Mouse (Mus musculus): Measurements from ENCODE around the gene Zfyve9. TPM values are rescaled to one million over a fixed set of nuclear protein-coding genes. Genes with fewer than 3 reads are reported as not detected.

Gene Zfyve9
- not detected in 2 replicates for polyA plus RNA-seq (2012)

GRCm38 (mm10) chr4:108780057-108780863, at the start of gene Zfyve9:
Gene Zfyve9, minus strand, starts transcription at chr4:108780798.
- TF ChIP-seq GATA1 (IDR thresholded peaks at IDR 0.05; ENCODE audit: low read length): no peak

DNA sequence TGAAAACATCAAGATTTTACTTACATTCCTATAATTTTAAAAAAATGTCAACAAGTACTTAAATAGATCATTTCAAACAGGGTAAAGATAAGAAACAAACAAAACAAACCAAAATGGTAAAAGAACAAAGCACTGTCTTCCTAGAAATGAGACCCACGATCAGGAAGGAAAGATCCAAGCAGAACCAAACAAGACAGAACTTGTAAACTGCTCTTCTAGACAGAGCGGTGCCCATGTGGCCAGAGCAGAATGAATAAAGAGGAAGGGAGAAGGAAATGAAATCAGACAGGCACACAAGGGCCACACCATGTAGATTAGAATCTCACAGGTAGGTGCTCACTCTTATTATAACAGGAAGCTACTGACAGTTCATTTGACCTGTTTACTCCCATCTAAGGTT, 46.0 kb upstream of the Zfyve9 start:
- TF ChIP-seq GATA1 (IDR thresholded peaks at IDR 0.05; ENCODE audit: low read length): no peak

- TF ChIP-seq GATA1 (IDR thresholded peaks at IDR 0.05; ENCODE audit: low read length): no peak
These were observed 45.5 kb upstream of the Zfyve9 start for GRCm38 (mm10) chr4:108826096-108826495.

GRCm38 (mm10) chr4:108825677-108826076, 45.1 kb upstream of the Zfyve9 start:
- TF ChIP-seq GATA1 (IDR thresholded peaks at IDR 0.05; ENCODE audit: low read length): no peak

GRCm38 (mm10) chr4:108811550-108811949, 31.0 kb upstream of the Zfyve9 start:
- no peak for TF ChIP-seq GATA1 (IDR thresholded peaks at IDR 0.05; ENCODE audit: low read length)

- no peak for TF ChIP-seq GATA1 (IDR thresholded peaks at IDR 0.05; ENCODE audit: low read length)
These were observed 30.5 kb upstream of the Zfyve9 start for GRCm38 (mm10) chr4:108811142-108811541.

DNA sequence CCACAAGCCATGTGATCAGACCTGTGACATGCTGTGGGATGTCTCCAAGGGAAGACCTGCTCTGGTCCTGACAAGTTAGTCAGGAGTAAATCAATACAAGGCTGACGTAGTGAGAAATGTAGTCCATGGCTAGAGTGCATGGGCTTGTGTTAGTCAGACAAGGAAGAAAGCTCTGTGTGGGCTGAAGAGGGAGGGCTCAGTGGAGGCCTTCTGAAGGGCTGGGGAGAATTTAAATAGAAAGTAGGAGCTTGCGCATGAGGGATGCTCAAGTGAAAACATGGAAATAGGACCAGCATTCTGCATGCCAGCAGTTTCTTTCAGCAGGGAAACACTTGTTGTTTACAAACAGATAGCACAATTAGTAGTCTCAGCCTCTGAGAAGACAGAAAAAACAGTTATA, 22.9 kb upstream of the Zfyve9 start:
- no peak for TF ChIP-seq GATA1 (IDR thresholded peaks at IDR 0.05; ENCODE audit: low read length)

- TF ChIP-seq GATA1 (IDR thresholded peaks at IDR 0.05; ENCODE audit: low read length): no peak
These were observed 17.7 kb upstream of the Zfyve9 start for GRCm38 (mm10) chr4:108798083-108798830.

- no peak for TF ChIP-seq GATA1 (IDR thresholded peaks at IDR 0.05; ENCODE audit: low read length)
These were observed 16.1 kb upstream of the Zfyve9 start for GRCm38 (mm10) chr4:108796701-108797100.

GRCm38 (mm10) chr4:108793941-108794340, 13.3 kb upstream of the Zfyve9 start:
- TF ChIP-seq GATA1 (IDR thresholded peaks at IDR 0.05; ENCODE audit: low read length): no peak

- no peak for TF ChIP-seq GATA1 (IDR thresholded peaks at IDR 0.05; ENCODE audit: low read length)
These were observed 9.9 kb upstream of the Zfyve9 start for GRCm38 (mm10) chr4:108790507-108790906.

- TF ChIP-seq GATA1 (IDR thresholded peaks at IDR 0.05; ENCODE audit: low read length): no peak
These were observed 8.8 kb upstream of the Zfyve9 start for GRCm38 (mm10) chr4:108789258-108789936.

DNA sequence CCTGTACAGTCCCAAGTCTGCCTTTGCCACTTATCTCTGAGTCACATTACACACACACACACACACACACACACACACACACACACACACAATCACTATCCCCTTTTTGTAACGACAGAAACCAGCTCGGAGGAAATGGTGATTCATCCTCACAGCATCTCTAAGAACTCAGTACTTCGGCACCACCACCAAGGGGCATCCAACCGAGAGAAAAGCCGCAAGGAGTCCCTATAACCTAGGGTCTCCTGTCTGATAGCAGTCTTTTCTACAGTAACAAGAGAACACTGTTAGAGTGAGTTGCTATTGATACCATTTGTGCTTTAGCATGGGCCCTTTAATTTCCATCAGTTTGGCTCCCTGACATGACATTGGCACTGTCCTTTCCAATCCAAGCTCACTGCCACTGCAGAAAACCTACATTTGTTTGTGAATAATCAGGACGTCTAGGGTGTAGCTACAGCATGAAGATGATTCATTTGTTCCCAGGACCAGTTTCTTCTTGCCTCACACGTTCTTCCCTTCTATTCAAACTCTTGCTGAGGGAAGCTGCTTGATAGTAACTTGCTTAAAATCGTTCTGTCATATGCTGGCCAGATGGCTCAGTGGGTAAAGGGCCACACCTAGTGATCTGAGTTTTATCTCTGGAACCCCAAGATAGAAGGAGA, 2.0 kb upstream of the Zfyve9 start:
- no peak for TF ChIP-seq GATA1 (IDR thresholded peaks at IDR 0.05; ENCODE audit: low read length)

- no peak for TF ChIP-seq GATA1 (IDR thresholded peaks at IDR 0.05; ENCODE audit: low read length)
These were observed 998 bp upstream of the Zfyve9 start for GRCm38 (mm10) chr4:108781596-108781995.

- TF ChIP-seq GATA1 (IDR thresholded peaks at IDR 0.05; ENCODE audit: low read length): no peak
These were observed 237 bp upstream of the Zfyve9 start for GRCm38 (mm10) chr4:108780864-108781205.

DNA sequence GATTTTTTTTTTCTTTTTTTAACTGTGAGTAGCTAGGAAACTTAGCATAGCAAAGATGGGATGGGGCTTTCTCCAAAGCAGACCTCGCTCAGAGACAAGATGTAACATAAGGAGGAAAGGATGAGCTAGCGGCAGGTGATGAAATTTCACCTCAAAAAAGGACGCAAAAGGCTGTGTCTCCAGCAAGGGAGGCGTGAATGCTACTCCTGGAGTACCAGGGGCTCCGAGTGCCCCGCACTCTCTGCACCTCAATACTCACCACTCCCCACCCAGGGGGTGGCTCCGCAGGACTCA, 888 bp downstream of the Zfyve9 start:
- no peak for TF ChIP-seq GATA1 (IDR thresholded peaks at IDR 0.05; ENCODE audit: low read length)
